Mouse (Mus musculus) left cerebral cortex, postnatal 14 days (tissue): ENCODE results near the gene Cpa5. TPM values are rescaled to one million over a fixed set of nuclear protein-coding genes. Genes with fewer than 3 reads are reported as not detected.

Experiments used
- DNase-seq, 2 experiments: peaks; one replicate each; pipeline ENCODE4 v3.0.0; 2021 to 2022; ENCODE audit warnings: low spot score in 2 of 2, mixed read lengths in 1 of 2
- intact Hi-C: fragments of 180-260 bp; cut with DNase I; formaldehyde crosslinking; loops from one replicate; pipeline ENCODE4 v1.15.1; 2025
- total RNA-seq, 2 experiments: library from RNA; stranded (reverse); gene quantifications; 2 replicates each; pipeline ENCODE4 v1.2.3; 2021

Cpa5 gene
- total RNA-seq, 2 experiments from 2014 or later: not detected

GRCm38 (mm10) chr6:30629989-30630388 lies 19.2 kb downstream of the Cpa5 start:
- intact Hi-C loops: no loop called here
- no peak for DNase-seq

GRCm38 (mm10) chr6:30635361-30635862 lies 24.6 kb downstream of the Cpa5 start:
- DNase-seq: no peak
- intact Hi-C loops: no loop called here

DNA sequence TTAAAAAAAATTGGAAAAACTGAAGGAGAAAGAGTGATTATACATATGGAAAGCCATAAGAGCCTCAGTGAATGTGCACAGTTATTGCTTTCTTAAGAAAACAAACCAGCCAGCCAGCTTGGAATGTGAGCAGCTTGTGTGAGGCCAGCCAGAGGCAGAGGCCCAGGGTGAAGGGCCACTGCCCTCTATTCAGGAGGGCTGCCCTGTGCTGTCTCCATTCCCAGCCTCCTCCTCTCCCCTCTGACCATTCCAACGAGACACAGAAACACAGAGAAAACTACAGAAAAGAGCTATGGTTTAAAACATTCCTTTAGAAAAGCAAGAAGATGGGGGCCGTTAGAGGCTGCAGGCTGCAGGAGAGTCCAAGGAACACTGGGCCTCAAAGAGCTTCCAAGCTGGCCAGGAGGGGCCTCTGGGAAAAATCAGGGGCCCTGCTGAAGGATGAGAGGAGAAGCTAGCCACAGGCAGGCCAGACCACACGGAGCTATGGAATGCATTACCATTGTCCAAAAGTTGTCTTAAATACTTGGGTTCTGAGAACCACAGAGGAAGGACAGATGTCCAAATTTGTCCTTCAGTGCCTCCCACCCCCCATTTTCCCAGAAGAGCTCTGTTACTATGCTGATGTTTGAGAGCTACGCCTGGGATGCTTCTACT lies 25.5 kb downstream of the Cpa5 start:
- DNase-seq: no peak
- intact Hi-C loops: no loop called here

DNA sequence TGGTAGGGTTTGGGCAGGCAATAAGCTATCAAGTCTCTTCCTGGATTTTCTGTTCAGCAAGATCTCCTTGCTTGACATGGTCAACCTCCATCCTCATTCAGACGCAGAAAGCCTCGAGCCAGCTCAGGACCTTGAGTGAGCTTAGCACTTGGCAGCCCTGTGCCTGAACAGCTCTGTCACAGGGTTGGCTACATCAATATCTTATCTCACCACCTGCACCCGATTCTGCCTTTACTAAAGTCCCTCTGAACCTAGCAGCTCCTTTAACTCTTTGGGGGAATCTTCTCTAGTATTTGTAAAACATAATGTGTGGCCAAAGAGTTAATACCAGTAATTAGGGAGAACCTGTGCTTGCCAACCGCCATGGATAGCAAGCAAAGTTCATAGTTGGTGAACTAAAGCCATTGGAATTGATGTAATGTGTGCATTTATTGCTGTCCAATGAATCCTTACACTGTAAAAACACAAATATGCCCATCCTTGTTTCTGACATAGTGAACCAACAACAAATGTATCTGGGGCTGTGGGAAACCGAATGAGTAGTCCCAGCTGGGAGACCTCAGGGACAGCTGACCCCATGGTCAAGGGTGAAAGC lies 28.0 kb downstream of the Cpa5 start, which contains the start of gene Cpa1:
Cpa1 (plus strand) TSS at position 545 of the 595 bp plus-strand sequence.
- DNase-seq: no peak
- intact Hi-C loops: no loop called here

GRCm38 (mm10) chr6:30643694-30644460 lies 33.1 kb downstream of the Cpa5 start:
- intact Hi-C loops: no loop called here
- no peak for DNase-seq

DNA sequence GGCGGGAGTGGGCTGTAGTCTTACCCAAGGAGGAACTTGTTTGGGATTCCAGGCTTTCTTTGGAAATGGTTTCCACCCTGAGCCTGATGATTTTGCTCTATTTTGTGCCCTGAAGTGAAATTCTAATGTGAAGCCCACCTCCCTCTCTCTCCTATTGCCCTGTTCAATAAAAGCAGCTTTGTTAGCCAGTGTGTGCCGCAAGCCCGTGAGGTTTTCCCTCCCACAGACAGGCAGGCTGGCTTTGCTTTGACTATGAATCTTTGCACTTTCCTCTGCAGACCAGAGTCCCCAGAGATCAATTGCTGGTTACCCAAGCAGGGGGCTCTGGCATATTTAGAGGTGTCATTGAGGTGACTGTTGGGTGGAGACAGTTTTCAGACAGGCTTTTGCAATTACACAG lies 33.7 kb downstream of the Cpa5 start:
- intact Hi-C loops: no loop called here
- no peak for DNase-seq

GRCm38 (mm10) chr6:30645379-30645778 lies 34.6 kb downstream of the Cpa5 start:
- intact Hi-C loops: no loop called here
- DNase-seq: no peak

- intact Hi-C loops: no loop called here
- peak; percentile 28 to 51 for DNase-seq
Observed at GRCm38 (mm10) chr6:30649651-30650296, 39.0 kb downstream of the Cpa5 start.

- no peak for DNase-seq
- intact Hi-C loops: no loop called here
Observed at GRCm38 (mm10) chr6:30652425-30653188, 41.8 kb downstream of the Cpa5 start.

GRCm38 (mm10) chr6:30653518-30653917 lies 42.7 kb downstream of the Cpa5 start:
- DNase-seq: no peak
- intact Hi-C loops: no loop called here

GRCm38 (mm10) chr6:30654402-30654859 lies 43.6 kb downstream of the Cpa5 start:
- no peak for DNase-seq
- intact Hi-C loops: no loop called here

DNA sequence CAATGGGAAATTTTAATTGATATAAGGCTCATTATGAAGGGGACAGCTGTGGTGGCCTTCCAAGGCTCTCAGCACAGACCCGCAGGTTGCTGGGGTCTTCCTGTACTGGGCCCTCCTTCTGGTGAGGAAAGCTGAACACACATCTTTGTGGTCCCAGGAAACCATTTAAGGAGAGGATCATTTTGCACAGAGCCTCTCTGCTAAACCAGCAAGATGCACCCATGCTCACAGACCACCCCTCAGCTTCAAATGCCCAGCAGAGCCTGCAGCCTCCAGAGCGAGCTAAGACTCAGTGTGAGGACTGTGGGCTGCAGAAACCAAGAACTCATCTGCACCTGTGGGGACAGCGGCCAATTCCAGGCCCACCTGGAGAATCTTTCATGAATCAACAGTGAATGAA lies 44.1 kb downstream of the Cpa5 start:
- intact Hi-C loops: no loop called here
- no peak for DNase-seq

- no peak for DNase-seq
- intact Hi-C loops: no loop called here
Observed at GRCm38 (mm10) chr6:30657279-30657678, 46.5 kb downstream of the Cpa5 start.

- intact Hi-C loops: no loop called here
- no peak for DNase-seq
Observed at GRCm38 (mm10) chr6:30658619-30659018, 47.8 kb downstream of the Cpa5 start.

DNA sequence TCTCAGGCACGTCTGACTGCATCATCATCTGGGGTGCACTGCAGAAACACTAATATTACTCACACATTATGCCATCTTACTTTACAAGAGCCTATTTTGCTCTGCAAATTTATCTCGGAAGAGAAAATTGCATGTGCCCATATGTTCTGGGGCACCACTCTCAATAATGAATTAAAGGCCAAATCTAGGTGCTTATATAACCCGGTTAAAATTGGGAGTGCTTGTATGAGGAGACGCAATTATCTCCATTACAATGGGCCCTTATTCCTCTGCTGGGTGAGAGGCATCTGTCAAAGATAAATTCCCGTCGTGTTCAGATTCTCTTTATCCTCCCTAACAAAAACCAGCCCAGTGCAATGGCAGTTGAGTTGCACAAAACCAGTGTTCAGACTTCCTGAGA lies 54.0 kb downstream of the Cpa5 start:
- DNase-seq: no peak
- intact Hi-C loops: no loop called here

GRCm38 (mm10) chr6:30665296-30665695 lies 54.5 kb downstream of the Cpa5 start:
- intact Hi-C loops: no loop called here

GRCm38 (mm10) chr6:30666043-30666442 lies 55.2 kb downstream of the Cpa5 start:
- DNase-seq: no peak
- intact Hi-C loops: no loop called here

More at GRCm38 (mm10) chr6:30665296-30665695, 54.5 kb downstream of the Cpa5 start:
- DNase-seq: no peak

- DNase-seq: no peak
- intact Hi-C loops: no loop called here
Observed at GRCm38 (mm10) chr6:30667585-30667984, 56.8 kb downstream of the Cpa5 start.

DNA sequence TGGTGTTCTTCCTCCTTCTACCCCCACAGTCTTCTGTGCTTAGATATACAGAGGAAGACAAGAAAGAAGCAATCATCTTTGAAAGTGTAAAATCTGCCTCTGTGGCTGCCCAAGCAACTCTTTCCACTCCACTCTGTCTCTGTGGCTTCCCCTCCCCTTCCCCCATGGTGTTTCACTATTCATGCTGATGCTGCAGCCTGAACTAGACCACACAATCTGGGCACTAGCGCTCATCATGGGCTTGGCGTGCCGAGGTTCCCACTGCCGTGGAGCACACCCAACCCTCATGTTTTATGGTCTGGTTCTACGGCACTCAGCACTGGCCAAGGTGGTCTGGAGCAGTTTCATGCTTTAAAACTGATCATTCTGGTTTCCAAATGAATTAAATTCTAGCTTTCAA lies 60.9 kb downstream of the Cpa5 start:
- DNase-seq: no peak
- intact Hi-C loops: no loop called here
